Mouse (Mus musculus): ENCODE data around the gene Casc3. TPM values are rescaled to one million over a fixed set of nuclear protein-coding genes. Genes with fewer than 3 reads are reported as not detected.

Casc3 gene
- polyA plus RNA-seq (2012; rRNA removed): 22.5 and 22.8 TPM in 2 replicates

GRCm38 (mm10) chr11:98804605-98805004 is at the start of gene Casc3:
Gene Casc3 (plus strand): TSS chr11:98804905.
- no peak for DNase-seq (ENCODE audit: low read depth)

GRCm38 (mm10) chr11:98755726-98756380 is 48.9 kb upstream of the Casc3 start:
- no peak for DNase-seq (ENCODE audit: low read depth)

- no peak for DNase-seq (ENCODE audit: low read depth)
These were observed 48.0 kb upstream of the Casc3 start for GRCm38 (mm10) chr11:98756711-98757110.

- no peak for DNase-seq (ENCODE audit: low read depth)
These were observed 42.8 kb upstream of the Casc3 start for GRCm38 (mm10) chr11:98761939-98762338.

- DNase-seq (ENCODE audit: low read depth): no peak
These were observed 41.8 kb upstream of the Casc3 start for GRCm38 (mm10) chr11:98762756-98763501.

- DNase-seq (ENCODE audit: low read depth): no peak
These were observed 41.2 kb upstream of the Casc3 start for GRCm38 (mm10) chr11:98763502-98763861.

GRCm38 (mm10) chr11:98764091-98764490 is 40.6 kb upstream of the Casc3 start:
- no peak for DNase-seq (ENCODE audit: low read depth)

GRCm38 (mm10) chr11:98764746-98765145 is 40.0 kb upstream of the Casc3 start:
- no peak for DNase-seq (ENCODE audit: low read depth)

- no peak for DNase-seq (ENCODE audit: low read depth)
These were observed 39.0 kb upstream of the Casc3 start for GRCm38 (mm10) chr11:98765421-98766309.

- no peak for DNase-seq (ENCODE audit: low read depth)
These were observed 38.4 kb upstream of the Casc3 start for GRCm38 (mm10) chr11:98766346-98766745.

GRCm38 (mm10) chr11:98766816-98767215 is 37.9 kb upstream of the Casc3 start:
- DNase-seq (ENCODE audit: low read depth): no peak

- DNase-seq (ENCODE audit: low read depth): no peak
These were observed 37.4 kb upstream of the Casc3 start for GRCm38 (mm10) chr11:98767276-98767675.

GRCm38 (mm10) chr11:98767713-98768112 is 37.0 kb upstream of the Casc3 start:
- DNase-seq (ENCODE audit: low read depth): no peak

GRCm38 (mm10) chr11:98768127-98769006 is 36.3 kb upstream of the Casc3 start:
- no peak for DNase-seq (ENCODE audit: low read depth)

- DNase-seq (ENCODE audit: low read depth): no peak
These were observed 35.4 kb upstream of the Casc3 start for GRCm38 (mm10) chr11:98769007-98769954.

GRCm38 (mm10) chr11:98770096-98770975 is 34.4 kb upstream of the Casc3 start:
- DNase-seq (ENCODE audit: low read depth): no peak

- DNase-seq (ENCODE audit: low read depth): no peak
These were observed 33.6 kb upstream of the Casc3 start for GRCm38 (mm10) chr11:98771131-98771530.

GRCm38 (mm10) chr11:98771844-98772525 is 32.7 kb upstream of the Casc3 start:
- DNase-seq (ENCODE audit: low read depth): no peak

All from gonadal fat pad, adult 2 months (tissue).